Mouse (Mus musculus) left cerebral cortex, postnatal 36 days (tissue): ENCODE measurements around the gene Tmem50b. TPM values are rescaled to one million over a fixed set of nuclear protein-coding genes. Genes with fewer than 3 reads are reported as not detected.
"Not testable (repeated sequence)": the region's sequence is repeated elsewhere in the genome, so short reads cannot be mapped to it uniquely, and the experiment has no call there.

Source experiments
- DNase-seq, 2 experiments: peaks; one replicate each; pipeline ENCODE4 v3.0.0; 2021 to 2022; ENCODE audit warnings: low spot score in 2 of 2, mixed read lengths in 1 of 2
- intact Hi-C: fragments of 180-260 bp; cut with DNase I; formaldehyde crosslinking; loops from one replicate; pipeline ENCODE4 v1.15.1; 2025
- total RNA-seq, 2 experiments: library from RNA; stranded (reverse); gene quantifications; 2 replicates each; pipeline ENCODE4 v1.2.3; 2021

Gene Tmem50b
- total RNA-seq = 10 to 100 TPM; 90.7 to 92.5 TPM

GRCm38 (mm10) chr16:91597672-91598010 is at the start of gene Tmem50b:
TSS of gene Tmem50b (minus strand) at chr16:91597800.
- peak; percentile 98 for DNase-seq
- intact Hi-C loops = loop anchor here (2.0 kb wide), 1 partner anchor 49 kb away; the partner anchor contains the start of genes Gart and Son

- peak; percentile 93 to 96 for DNase-seq
- intact Hi-C loops = loop anchor here (2.0 kb wide), 1 partner anchor 50 kb away; the partner anchor contains the start of gene Tmem50b
Measured at GRCm38 (mm10) chr16:91646681-91647419, 49.2 kb upstream of the Tmem50b start, which contains the start of gene Gart. TSS of gene Gart (minus strand) at chr16:91646952.

- intact Hi-C loops = loop anchor here (2.0 kb wide), 1 partner anchor 49 kb away; the partner anchor contains the start of gene Tmem50b
- DNase-seq = no peak
Measured at GRCm38 (mm10) chr16:91645995-91646602, 48.5 kb upstream of the Tmem50b start.

DNA sequence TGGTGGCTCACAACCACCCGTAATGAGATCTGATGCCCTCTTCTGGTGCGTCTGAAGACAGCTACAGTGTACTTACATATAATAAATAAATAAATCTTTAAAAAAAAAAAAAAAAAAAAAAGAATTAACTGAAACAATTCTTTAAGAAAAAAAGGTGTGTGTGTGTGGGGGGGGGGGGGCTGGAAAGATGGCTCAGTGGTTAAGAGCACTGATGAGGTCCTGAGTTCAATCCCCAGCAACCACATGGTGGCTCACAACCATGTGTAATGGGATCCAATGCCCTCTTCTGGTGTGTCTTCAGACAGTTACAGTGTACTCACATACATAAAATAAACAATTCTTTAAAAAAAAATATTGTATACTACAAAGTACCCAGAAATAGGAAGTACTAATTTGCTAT is 47.8 kb upstream of the Tmem50b start:
- DNase-seq, intact Hi-C loops: not testable (repeated sequence)

DNA sequence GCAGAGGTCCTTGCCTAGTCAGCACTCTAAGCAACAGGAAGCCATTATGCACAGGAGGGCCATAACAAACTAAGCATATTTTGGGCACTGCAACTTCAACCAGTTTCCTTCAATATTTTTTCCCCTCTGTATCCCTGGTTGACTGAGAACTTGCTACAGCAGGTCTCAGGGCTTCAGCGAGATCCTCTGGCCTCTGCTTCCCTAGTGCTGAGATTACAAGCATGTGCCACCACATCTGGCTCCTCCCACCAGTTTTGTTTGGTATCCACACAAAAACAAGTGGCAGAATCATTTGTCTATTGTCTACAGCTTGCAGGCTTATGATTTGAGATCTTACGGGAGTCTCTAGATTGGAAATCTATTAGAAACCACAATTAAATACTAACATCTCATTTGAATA is 47.3 kb upstream of the Tmem50b start:
- intact Hi-C loops = no loop called here
- no peak for DNase-seq

DNA sequence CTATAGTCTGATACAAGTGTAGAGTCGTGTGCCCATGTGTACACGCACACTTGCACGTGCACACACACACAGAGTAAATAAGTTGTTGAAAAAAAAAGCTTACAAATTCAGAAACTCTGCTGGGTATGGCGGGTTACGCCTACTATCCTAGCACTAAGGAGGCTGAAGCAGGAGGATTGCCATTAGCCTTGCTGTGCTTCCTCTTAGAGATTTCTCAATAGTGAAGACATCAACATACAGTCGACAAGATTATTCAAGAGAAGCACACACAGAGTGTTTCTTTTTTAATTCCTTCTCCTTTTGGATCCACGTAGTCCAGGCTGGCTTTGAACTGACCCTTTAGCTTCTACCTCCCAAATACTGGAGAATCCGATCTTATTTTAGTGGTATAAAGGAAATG is 42.6 kb upstream of the Tmem50b start:
- DNase-seq = no peak
- intact Hi-C loops = no loop called here

GRCm38 (mm10) chr16:91639636-91640035 is 42.0 kb upstream of the Tmem50b start:
- intact Hi-C loops = no loop called here
- peak in 1 of 2 experiments; percentile 58 for DNase-seq

DNA sequence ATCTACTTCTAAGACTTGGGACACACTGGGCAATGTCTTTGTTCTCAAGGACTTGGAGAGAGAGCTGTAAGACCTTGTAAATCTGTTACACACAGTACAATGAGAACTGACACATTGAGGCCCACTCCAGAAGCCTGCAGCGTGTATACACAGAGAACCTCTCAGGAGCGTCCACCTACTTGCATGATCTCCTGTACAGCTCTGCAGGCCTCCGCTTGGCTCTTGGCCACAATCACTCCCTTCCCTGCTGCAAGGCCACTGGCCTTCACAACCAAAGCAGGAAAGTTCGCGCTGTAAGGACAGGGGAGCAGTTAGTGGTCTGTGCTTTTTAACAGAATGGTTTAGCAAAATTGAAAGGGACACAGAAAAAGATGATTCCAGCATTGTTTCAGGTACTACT is 41.6 kb upstream of the Tmem50b start:
- intact Hi-C loops = no loop called here
- DNase-seq = no peak

- no peak for DNase-seq
- intact Hi-C loops = no loop called here
Measured at GRCm38 (mm10) chr16:91633641-91634040, 36.0 kb upstream of the Tmem50b start.

DNA sequence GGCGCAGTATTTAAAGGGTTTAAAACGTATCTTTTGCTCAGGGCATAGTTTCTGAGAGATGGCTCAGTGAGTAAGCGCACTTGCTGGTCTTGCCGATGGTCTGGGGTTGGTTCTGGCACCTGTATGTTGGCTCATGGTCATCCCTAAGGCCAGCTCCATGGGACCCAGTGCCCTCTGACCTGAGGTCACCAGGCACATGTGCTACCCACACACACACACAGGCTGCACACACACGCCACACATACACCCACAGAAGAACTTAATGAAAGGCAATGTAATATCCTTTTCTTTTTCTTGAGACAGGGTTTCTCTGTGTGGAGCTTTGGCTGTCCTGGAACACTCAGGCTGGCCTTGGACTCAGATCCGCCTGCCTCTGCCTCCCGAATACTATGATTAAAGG is 35.3 kb upstream of the Tmem50b start:
- intact Hi-C loops = no loop called here
- DNase-seq = no peak

DNA sequence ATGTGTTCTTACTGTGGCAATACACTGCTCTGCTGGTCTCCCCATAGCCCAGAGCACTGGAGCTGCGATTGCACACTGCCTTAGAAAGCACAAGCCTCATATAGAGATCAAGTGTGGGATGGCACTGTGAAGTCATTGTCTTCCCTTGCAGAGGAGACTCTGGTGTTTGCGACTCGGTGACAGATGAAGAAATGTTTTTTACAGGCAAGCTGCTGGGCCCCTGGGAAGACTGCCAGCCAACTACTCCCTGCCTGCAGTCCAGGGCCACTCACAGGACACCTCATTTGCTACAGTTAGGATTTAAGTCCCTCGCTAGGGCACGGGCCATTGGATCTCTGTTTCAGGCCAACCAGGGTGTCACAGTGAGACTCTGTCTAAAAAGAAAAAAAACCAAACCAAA is 34.8 kb upstream of the Tmem50b start:
- intact Hi-C loops = no loop called here
- peak in 1 of 2 experiments; percentile 28 for DNase-seq

DNA sequence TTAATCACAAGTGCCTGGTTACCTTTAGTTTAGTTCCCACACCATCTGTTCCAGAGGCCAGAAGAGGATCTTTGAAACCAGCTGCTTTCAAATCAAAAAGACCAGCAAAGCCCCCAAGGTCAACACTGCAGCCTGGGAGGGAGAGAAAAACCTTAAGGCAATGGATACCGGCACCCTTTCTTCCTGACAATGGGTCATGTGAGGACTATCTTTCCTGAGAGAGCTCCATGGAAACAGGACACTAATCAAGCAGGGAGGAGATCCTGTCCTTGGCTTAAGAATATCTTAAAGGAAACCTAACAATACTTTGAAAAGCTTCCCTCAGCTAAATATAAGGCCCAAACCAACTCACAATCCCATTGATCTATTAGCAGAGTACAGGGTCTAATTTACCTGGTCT is 33.0 kb upstream of the Tmem50b start:
- no peak for DNase-seq
- intact Hi-C loops = no loop called here

DNA sequence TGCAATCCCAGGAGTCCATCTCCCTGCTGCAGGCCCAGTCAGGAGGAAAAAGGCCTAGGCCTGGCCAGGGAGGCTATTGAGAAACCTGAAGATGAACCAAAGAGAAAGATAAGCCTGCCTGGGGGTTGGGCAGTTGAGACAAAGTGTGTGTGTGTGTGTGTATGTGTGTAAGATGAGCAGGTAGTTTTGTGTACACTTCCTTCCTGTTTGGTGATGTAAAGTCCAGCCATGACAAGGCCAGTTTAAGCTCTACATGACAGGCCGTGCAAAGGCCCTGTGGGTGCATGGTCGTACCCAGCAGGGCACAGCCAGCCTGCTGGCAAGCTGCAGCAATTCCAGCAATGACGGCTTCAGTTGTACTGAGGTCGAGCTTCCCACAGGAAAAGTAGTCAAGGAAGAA is 32.1 kb upstream of the Tmem50b start:
- no peak for DNase-seq
- intact Hi-C loops = no loop called here

DNA sequence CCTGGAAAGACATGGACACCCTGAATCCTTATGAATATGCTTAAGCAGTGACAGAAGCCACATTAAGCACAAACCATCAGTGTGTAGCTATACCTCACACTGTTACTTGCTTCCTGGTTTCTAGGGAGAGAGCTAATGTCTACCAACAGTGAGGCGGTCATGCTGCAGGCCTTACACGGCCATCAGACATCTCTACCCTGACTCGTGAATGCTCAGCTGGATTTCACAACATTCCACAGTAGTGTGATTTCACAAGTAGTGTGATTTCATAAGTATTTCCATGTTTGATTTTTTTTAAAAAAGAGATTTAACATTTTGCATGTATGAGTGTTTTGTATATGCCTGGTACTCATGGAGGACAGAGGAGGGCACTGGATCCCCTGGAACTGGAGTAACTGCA is 31.1 kb upstream of the Tmem50b start:
- no peak for DNase-seq
- intact Hi-C loops = no loop called here

- intact Hi-C loops = no loop called here
- peak in 1 of 2 experiments; percentile 30 for DNase-seq
Measured at GRCm38 (mm10) chr16:91627831-91628230, 30.2 kb upstream of the Tmem50b start.

- intact Hi-C loops = no loop called here
- no peak for DNase-seq
Measured at GRCm38 (mm10) chr16:91623074-91623473, 25.5 kb upstream of the Tmem50b start.

GRCm38 (mm10) chr16:91620991-91621390 is 23.4 kb upstream of the Tmem50b start:
- intact Hi-C loops = no loop called here
- DNase-seq = no peak

DNA sequence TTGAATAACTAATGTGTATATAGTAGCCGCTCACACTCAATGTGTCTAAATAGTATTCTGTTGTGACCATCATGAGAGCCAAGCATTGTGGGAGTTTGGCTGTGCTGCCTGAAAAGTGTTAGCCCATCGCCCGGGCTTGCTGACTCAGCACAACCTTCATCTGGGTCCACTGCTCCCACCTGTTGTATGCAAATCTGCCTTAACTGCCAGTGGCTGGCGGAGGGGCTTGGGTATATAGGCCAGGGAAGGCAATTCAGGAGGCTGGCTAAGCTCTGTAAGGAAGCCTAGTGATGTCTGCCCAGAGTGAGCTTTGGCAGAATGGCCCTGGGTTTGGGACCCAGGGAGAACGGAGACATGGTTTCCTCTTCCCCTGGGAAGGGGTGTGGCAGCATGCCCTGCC is 22.6 kb upstream of the Tmem50b start:
- no peak for DNase-seq
- intact Hi-C loops = no loop called here

GRCm38 (mm10) chr16:91618511-91619501 is 21.2 kb upstream of the Tmem50b start, which contains the start of gene Dnajc28:
TSS of gene Dnajc28 (minus strand) at chr16:91619026.
- peak; percentile 83 for DNase-seq
- intact Hi-C loops = no loop called here

DNA sequence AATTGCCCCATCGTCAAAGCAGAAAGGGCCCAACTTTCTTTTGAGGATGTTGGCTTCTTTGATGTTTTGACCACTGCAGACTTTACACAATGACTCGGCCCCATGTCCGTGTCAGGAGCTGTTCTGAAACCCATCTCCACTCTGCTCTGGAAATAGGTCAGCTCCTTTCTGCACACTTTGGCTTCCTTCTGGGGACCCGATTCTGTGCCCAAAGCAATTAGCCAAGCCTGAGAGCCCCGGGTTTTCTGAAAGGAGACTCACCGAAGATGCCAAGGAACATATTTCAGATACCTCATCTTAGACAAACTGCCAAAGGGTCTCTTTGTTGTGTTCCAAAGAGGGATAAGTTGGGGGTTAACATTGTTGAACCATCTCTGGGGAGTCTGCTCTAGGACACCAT is 17.0 kb upstream of the Tmem50b start:
- intact Hi-C loops = no loop called here
- no peak for DNase-seq
